Mouse (Mus musculus) midbrain, postnatal 0 days (tissue): ENCODE results near the gene Rnf39. TPM values are rescaled to one million over a fixed set of nuclear protein-coding genes. Genes with fewer than 3 reads are reported as not detected.
"Not testable (repeated sequence)": the region's sequence is repeated elsewhere in the genome, so short reads cannot be mapped to it uniquely, and the experiment has no call there.

Experiments
- ATAC-seq: fragments of 200-750 bp; cut with Nextera tagmentation; 2 replicates; pipeline ENCODE4 v1.8.0; 2017; ENCODE audit warnings: moderate number of reproducible peaks, mild to moderate bottlenecking, moderate TSS enrichment, moderate library complexity; ENCODE audit not compliant: low FRiP score
- DNase-seq: peaks from one replicate; pipeline ENCODE4 v3.0.0-alpha.2; 2015; ENCODE audit warnings: low spot score
- H3K27ac ChIP-seq: fragments of 300-500 bp; sonication (generic); 2 replicates; pipeline ENCODE4 v1.5.1; 2014; ENCODE audit warnings: low read depth, mild to moderate bottlenecking, low read length, mixed read lengths
- H3K27me3 ChIP-seq: fragments of 300-500 bp; sonication (generic); 2 replicates; pipeline ENCODE4 v1.6.1; 2014; ENCODE audit warnings: low read length, control low read depth, mixed read lengths; ENCODE audit not compliant: insufficient read depth
- H3K36me3 ChIP-seq: fragments of 300-500 bp; sonication (generic); 2 replicates; pipeline ENCODE4 v1.6.1; 2014; ENCODE audit warnings: low read length, control low read depth, mixed read lengths; ENCODE audit not compliant: insufficient read depth
- H3K4me1 ChIP-seq: fragments of 300-500 bp; sonication (generic); 2 replicates; pipeline ENCODE4 v1.6.1; 2014; ENCODE audit warnings: mild to moderate bottlenecking, control low read depth, antibody characterized with exemption, low read length, mixed read lengths; ENCODE audit not compliant: insufficient read depth
- H3K4me2 ChIP-seq: fragments of 300-500 bp; sonication (generic); 2 replicates; pipeline ENCODE4 v1.6.1; 2014; ENCODE audit warnings: low read depth, mild to moderate bottlenecking, low read length, mixed read lengths; ENCODE audit not compliant: poor library complexity, severe bottlenecking
- H3K4me3 ChIP-seq: fragments of 300-500 bp; sonication (generic); 2 replicates; pipeline ENCODE4 v1.5.1; 2014; ENCODE audit warnings: low read depth, mild to moderate bottlenecking, low read length, moderate library complexity
- H3K9ac ChIP-seq: fragments of 300-500 bp; sonication (generic); replicated peaks from 2 replicates; pipeline ENCODE4 v1.6.1; 2014; ENCODE audit warnings: mild to moderate bottlenecking, low read length, moderate library complexity, mixed read lengths; ENCODE audit not compliant: poor library complexity, severe bottlenecking
- H3K9me3 ChIP-seq: fragments of 300-500 bp; sonication (generic); 2 replicates; pipeline ENCODE4 v1.6.1; 2016; ENCODE audit warnings: low read length, control low read depth
- CTCF ChIP-seq: IDR thresholded peaks from 2 replicates; pipeline ENCODE4 v1.5.1; 2016; ENCODE audit warnings: antibody characterized with exemption, mild to moderate bottlenecking
- WGBS: fragments of 180-500 bp; shearing (Covaris S2); extraction: QIAGEN DNeasy Blood & Tissue Kit; methylation state at CpG from one replicate; pipeline ENCODE4 v1.1.7; 2014; 5-methylcytosine and 5-hydroxymethylcytosine counted together
- polyA plus RNA-seq: library from polyadenylated mRNA; unstranded; fragments of >200 nt; fragmentation: Nextera tagmentation; extraction: Ambion mirVana; gene quantifications from 2 replicates; pipeline ENCODE4 v1.2.1, GENCODE M21; 2015
- total RNA-seq: library from RNA; depleted of rRNA; stranded (reverse); fragments of >200 nt; gene quantifications from 2 replicates; pipeline ENCODE4 v1.2.3, GENCODE M21; 2014

Rnf39 gene
- total and polyA plus RNA-seq, 2 experiments from 2014 or later: 3.3 to 3.9 TPM

DNA sequence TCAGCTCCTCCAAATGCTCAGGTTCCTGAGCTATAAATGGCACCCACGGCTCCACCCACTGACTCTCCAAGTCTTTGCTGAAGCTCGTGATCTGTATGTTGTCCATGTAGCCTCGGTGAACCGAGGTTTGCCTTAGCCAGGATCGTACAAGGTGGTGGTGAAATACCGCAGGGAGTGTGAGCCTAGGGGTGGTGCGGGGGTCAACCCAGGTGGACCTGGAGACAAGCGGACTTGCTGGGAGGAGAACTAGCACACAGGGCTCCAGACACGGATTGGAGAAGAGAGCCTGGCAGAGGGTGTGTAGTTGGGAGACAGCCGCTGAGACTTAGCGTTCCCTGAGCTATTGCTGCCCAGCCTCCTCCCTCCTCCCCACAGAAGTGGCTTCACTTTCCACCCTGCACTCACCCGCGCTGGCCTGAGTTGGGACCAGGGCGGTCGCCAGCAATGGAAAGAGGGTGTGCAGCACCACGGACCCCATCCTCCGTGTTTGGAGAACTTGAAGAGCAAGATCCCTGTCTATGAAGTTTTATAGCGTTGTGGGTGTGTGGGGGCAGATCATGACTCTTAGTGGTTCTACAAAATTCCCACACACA lies 38.6 kb downstream of the Rnf39 start, which contains the start of gene 2410137M14Rik:
TSS of gene 2410137M14Rik (minus strand) at position 17 of the 593 bp plus-strand sequence.
- TF ChIP-seq CTCF: no peak
- Histone ChIP-seq H3K9ac (no peak within 1 kb of the TSS), H3K9me3 (no peaks in the 10 kb centered on the region), H3K4me3 (no peak within 1 kb of the TSS), H3K4me1 (no peaks in the 10 kb centered on the region), H3K27me3 (no peaks in the 10 kb centered on the region), H3K4me2 (no peak within 1 kb of the TSS), H3K36me3 (no peaks in the 10 kb centered on the region), H3K27ac (no peak within 1 kb of the TSS)
- WGBS: 16% methylated on average over 18 of the region's 18 CpGs
- ATAC-seq (no peak), DNase-seq (no peak)

DNA sequence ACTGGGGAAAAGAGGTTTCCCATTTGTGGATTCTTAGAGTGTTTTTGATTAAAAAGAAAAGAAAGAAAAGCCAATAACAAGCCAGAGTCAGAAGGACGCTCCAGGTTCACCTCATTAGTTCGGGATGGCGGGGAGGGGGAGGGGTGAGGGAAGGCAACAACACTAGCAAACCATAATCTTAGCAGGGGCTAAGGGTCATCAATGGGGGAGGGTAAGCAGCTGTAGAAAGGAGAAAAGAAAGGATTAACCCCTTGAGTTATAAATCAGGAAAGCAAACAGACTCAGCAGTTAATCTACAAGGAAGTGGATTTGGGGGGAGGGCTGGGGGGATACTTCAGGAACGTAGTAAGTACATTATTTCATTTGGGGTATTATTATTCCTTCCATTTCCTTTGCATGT lies 39.1 kb downstream of the Rnf39 start:
- no peaks in the 10 kb centered on the region for H3K9me3 ChIP-seq
- DNase-seq: no peak
- no peak overlapping the region for H3K4me3 ChIP-seq
- no peak overlapping the region for H3K9ac ChIP-seq
- H3K27me3 ChIP-seq: no peaks in the 10 kb centered on the region
- H3K36me3 ChIP-seq: no peaks in the 10 kb centered on the region
- no peak for TF ChIP-seq CTCF
- H3K27ac ChIP-seq: no peak overlapping the region
- WGBS: 5% methylated on average over 4 of the region's 4 CpGs
- H3K4me2 ChIP-seq: no peak overlapping the region
- ATAC-seq: no peak
- H3K4me1 ChIP-seq: no peaks in the 10 kb centered on the region

DNA sequence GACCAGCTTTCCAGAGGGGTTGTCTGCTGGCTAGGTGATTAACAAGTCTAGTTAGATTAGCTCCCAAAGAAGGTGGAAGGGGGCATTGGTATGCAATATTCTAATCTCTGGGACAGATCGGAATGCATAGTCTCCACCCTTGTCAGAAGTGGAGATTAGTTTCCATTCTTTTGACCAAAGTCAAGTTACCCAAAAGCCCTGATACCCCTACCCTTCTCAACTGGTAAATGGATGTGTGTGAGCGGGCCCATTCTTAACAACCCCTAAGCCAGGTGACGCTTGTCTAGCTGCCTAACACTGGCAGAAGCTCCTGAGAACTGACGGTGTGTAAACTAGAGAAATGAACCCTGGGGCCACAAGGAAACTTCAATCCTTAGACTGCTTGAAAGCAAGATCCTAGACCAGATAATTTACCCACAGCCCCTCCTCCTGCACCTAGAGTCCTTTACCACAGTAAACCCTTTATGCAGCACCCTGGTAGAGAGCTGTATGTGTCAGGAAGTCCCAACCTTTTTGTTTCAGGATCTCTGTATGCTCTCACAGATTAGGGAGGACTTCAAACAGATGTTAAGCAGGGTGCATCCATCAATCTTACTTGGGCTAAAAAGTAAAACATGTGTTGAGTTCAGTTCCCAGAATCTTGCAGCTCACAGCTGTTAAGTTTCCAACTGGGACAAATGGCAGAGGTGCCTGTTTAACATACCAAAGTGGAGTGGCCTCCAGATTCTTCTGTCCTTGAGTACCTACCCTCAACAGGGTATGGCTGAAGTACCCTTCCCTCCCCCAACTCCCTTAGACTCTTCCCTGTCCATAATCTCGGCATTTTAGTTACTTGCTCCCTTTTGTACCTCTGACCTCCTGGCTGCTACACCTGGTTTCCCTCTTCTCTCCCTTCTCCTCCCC lies 39.8 kb downstream of the Rnf39 start:
- H3K4me2 ChIP-seq: no peak overlapping the region
- H3K27ac ChIP-seq: no peak overlapping the region
- H3K9ac ChIP-seq: no peak overlapping the region
- H3K36me3 ChIP-seq: no peaks in the 10 kb centered on the region
- no peaks in the 10 kb centered on the region for H3K9me3 ChIP-seq
- H3K4me3 ChIP-seq: no peak overlapping the region
- WGBS: 41% methylated on average over 5 of the region's 5 CpGs
- no peak for TF ChIP-seq CTCF
- DNase-seq (no peak), ATAC-seq (no peak)
- no peaks in the 10 kb centered on the region for H3K4me1 ChIP-seq
- H3K27me3 ChIP-seq: no peaks in the 10 kb centered on the region

DNA sequence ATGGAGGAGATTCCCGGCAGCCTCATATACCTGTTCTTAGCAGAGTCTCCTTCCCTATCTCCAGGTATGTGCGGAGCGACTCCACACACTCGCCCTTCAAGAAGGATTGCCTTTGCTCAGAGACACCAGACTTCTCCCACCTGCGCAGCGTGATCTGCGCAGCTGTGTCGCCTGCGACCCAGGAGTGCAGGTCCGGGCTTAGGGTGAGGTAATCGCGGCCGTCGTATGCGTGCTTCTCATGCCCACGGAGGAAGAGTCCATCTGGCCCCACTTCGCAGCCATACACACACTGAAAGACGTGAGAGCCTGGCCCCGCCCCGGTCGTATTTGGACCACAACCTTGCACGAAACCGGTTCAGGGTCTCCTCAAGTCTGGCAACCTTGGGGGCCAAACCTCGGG lies 45.8 kb downstream of the Rnf39 start:
- WGBS: 9% methylated on average over 24 of the region's 24 CpGs
- TF ChIP-seq CTCF: no peak
- peak overlapping the region; percentile 11; the same call in 1 of the 2 replicates for H3K4me3 ChIP-seq
- H3K9ac ChIP-seq: no peak overlapping the region
- H3K27me3 ChIP-seq: peaks cover 13% of the 10 kb centered on the region
- DNase-seq: peak; percentile 3
- H3K36me3 ChIP-seq: no peaks in the 10 kb centered on the region
- peak; percentile 70 for ATAC-seq
- H3K4me1 ChIP-seq: no peaks in the 10 kb centered on the region
- H3K4me2 ChIP-seq: peak overlapping the region; percentile 32
- no peaks in the 10 kb centered on the region for H3K9me3 ChIP-seq
- no peak overlapping the region for H3K27ac ChIP-seq

DNA sequence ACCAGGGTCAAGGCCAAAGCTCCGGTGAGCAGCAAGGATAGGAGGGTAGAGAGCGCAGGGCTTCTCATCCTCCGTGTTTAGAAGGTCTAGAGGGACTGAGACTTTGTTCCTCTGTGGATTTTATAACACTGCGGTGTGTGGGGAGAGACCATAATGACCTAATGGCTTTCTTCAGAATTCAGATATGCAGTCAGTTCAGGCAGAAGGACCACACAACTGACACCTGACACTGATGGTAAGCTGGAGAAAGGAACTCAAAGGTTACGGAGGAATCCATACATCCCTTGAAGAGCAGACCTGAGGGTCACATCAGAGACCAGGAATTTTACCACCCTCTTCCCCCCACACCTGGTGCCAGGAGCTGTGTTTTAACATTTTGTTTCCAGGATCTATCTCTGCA lies 46.7 kb downstream of the Rnf39 start, which contains the start of gene H2-M5:
TSS of gene H2-M5 (minus strand) at position 101 of the 400 bp plus-strand sequence.
- Histone ChIP-seq H3K27me3 (peaks cover 13% of the 10 kb centered on the region), H3K4me2 (peak within 1 kb of the TSS; percentile 32), H3K4me1 (no peaks in the 10 kb centered on the region), H3K9me3 (no peaks in the 10 kb centered on the region), H3K9ac (no peak within 1 kb of the TSS), H3K4me3 (peak within 1 kb of the TSS; percentile 11; the same call in 1 of the 2 replicates), H3K27ac (no peak within 1 kb of the TSS), H3K36me3 (no peaks in the 10 kb centered on the region)
- DNase-seq (no peak), ATAC-seq (no peak)
- no peak for TF ChIP-seq CTCF
- 34% methylated on average over 5 of the region's 5 CpGs for whole genome bisulfite sequencing

DNA sequence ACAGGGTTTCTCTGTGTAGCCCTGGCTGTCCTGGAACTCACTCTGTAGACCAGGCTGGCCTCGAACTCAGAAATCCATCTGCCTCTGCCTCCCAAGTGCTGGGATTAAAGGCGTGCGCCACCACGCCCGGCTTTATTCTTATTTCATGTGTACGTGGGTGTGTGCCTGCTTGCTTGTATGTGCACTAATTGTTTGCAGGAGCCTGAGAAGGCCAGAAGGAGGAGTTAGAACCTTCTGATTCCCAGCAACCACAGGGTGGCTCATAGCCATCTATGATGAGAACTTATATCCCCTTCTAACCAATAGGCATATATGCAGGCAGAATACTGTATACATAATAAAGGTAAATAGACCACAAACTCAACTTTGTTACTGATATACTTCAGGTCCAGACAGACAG lies 47.9 kb downstream of the Rnf39 start:
- not testable (repeated sequence) for H3K4me1 ChIP-seq, H3K9me3 ChIP-seq, H3K27ac ChIP-seq, DNase-seq, H3K9ac ChIP-seq, H3K4me2 ChIP-seq, ATAC-seq, H3K4me3 ChIP-seq, H3K36me3 ChIP-seq
- 93% methylated on average over 6 of the region's 6 CpGs for WGBS
- H3K27me3 ChIP-seq: peaks cover 13% of the 10 kb centered on the region
